Comparison of ENCODE assay signal across 8 mouse cellular contexts in the genomic region with DNA sequence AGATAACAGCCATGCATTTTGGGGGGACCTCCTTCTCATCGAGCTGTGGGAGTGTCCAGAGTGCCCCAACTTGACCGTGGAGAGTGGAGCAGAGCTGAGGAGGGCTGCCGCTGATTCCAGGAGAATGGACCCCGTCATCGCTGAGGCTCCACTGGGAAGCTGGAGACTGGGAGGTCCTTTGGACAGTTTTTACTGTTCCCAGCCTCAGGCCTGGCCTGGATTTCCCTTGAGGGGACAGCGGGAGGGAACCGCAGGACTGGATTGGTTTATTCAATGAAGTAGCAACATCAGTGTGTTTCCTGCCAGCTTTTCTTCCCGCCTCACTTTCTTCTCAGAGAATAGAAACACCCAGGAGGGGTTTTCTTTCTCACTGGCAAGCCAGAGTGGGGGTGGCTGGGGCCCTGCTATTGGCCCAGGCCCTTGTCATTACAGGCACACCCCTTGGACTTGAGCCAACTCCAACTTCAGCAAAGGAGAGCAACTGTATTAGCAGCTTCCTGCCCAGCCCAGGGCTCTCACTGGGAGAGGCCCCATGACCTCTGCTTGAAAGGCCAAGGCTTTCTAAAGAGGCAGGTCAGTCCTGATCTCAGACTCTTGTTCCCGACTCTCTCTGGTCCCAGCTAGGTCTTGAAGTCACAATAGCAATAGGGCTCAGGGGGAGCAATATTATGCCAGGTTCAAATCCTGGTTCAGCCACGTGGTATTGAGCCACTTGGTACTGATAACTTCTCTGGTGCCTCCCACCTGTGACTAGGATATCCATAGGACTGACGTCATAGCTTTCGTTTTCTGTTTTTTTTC. TPM values are rescaled to one million over a fixed set of nuclear protein-coding genes. Genes with fewer than 3 reads are reported as not detected.
DNase-seq lines count a peak whose midpoint lies in the region; ATAC-seq and TF ChIP-seq lines count a peak whose summit lies in the region.

No protein-coding gene starts in this region.

- DNase-seq in A20 (ENCODE audit: low read depth, low spot score): peak; percentile 40
- peak; percentile 69 for DNase-seq in adrenal gland, adult 8-10 months
- DNase-seq in heart, adult 9 months (ENCODE audit: low spot score in 2 of 2): peak; percentile 96
- DNase-seq in kidney, adult 9 months: peak; percentile 89

- no peaks in the 10 kb centered on the region for H3K9me3 ChIP-seq in embryonic facial prominence, embryonic 13.5 days
- H3K9me3 ChIP-seq in limb, embryonic 12.5 days: no peaks in the 10 kb centered on the region
- H3K9me3 ChIP-seq in midbrain, embryonic 12.5 days: no peaks in the 10 kb centered on the region

- H3K4me1 ChIP-seq in embryonic facial prominence, embryonic 13.5 days: peaks cover 39% of the 10 kb centered on the region
- H3K4me1 ChIP-seq in limb, embryonic 12.5 days (replicated peaks): peaks cover 29% of the 10 kb centered on the region
- peaks cover 31% of the 10 kb centered on the region for H3K4me1 ChIP-seq in midbrain, embryonic 12.5 days
- peaks cover 14% of the 10 kb centered on the region; the same call in 1 of the 2 replicates for H3K4me1 ChIP-seq in small intestine, adult 2 months (ENCODE audit: control insufficient read depth, insufficient read depth, insufficient read length, low read length)

- ATAC-seq in embryonic facial prominence, embryonic 13.5 days (ENCODE audit: insufficient number of reproducible peaks, insufficient read depth, low FRiP score, low TSS enrichment, low read depth): peak; percentile 83
- ATAC-seq in limb, embryonic 12.5 days (ENCODE audit: insufficient number of reproducible peaks, insufficient read depth, low FRiP score, low TSS enrichment, low read depth): peak; percentile 88
- ATAC-seq in midbrain, embryonic 12.5 days (ENCODE audit: low FRiP score, low read depth): peak; percentile 93

- no peak for TF ChIP-seq CTCF in small intestine, adult 2 months (IDR thresholded peaks at IDR 0.05; ENCODE audit: extremely low read depth, insufficient read length, insufficient replicate concordance, low read depth, low read length)

- WGBS in embryonic facial prominence, embryonic 13.5 days: 10% methylated on average over 12 of the region's 12 CpGs
- 14% methylated on average over 12 of the region's 12 CpGs for WGBS in limb, embryonic 12.5 days
- WGBS in midbrain, embryonic 12.5 days: 14% methylated on average over 12 of the region's 12 CpGs
- WGBS in small intestine, adult 2 months: 5% methylated on average over 12 of the region's 12 CpGs

- peak overlapping the region; percentile 37; the same call in 1 of the 2 replicates for H3K9ac ChIP-seq in embryonic facial prominence, embryonic 13.5 days
- H3K9ac ChIP-seq in limb, embryonic 12.5 days (replicated peaks): no peak overlapping the region; the same call in 1 of the 2 replicates
- H3K9ac ChIP-seq in midbrain, embryonic 12.5 days (replicated peaks): no peak overlapping the region

- H3K4me3 ChIP-seq in embryonic facial prominence, embryonic 13.5 days: no peak overlapping the region
- H3K4me3 ChIP-seq in limb, embryonic 12.5 days (replicated peaks): no peak overlapping the region
- H3K4me3 ChIP-seq in midbrain, embryonic 12.5 days: no peak overlapping the region
- H3K4me3 ChIP-seq in small intestine, adult 2 months (ENCODE audit: low read depth, low read length): peak overlapping the region; percentile 2; the same call in 1 of the 2 replicates

- H3K27me3 ChIP-seq in embryonic facial prominence, embryonic 13.5 days: no peaks in the 10 kb centered on the region
- peaks cover 3% of the 10 kb centered on the region; the same call in 1 of the 2 replicates for H3K27me3 ChIP-seq in limb, embryonic 12.5 days
- H3K27me3 ChIP-seq in midbrain, embryonic 12.5 days: peaks cover 8% of the 10 kb centered on the region; the same call in 1 of the 2 replicates
- H3K27me3 ChIP-seq in small intestine, adult 2 months (ENCODE audit: control insufficient read depth, insufficient read depth, low read length): no peaks in the 10 kb centered on the region

- H3K4me2 ChIP-seq in embryonic facial prominence, embryonic 13.5 days: peak overlapping the region; percentile 43
- peak overlapping the region; percentile 34 for H3K4me2 ChIP-seq in limb, embryonic 12.5 days
- peak overlapping the region; percentile 16; the same call in 1 of the 2 replicates for H3K4me2 ChIP-seq in midbrain, embryonic 12.5 days (replicated peaks)

- H3K36me3 ChIP-seq in embryonic facial prominence, embryonic 13.5 days: no peaks in the 10 kb centered on the region
- H3K36me3 ChIP-seq in limb, embryonic 12.5 days: no peaks in the 10 kb centered on the region
- no peaks in the 10 kb centered on the region for H3K36me3 ChIP-seq in midbrain, embryonic 12.5 days
- no peaks in the 10 kb centered on the region for H3K36me3 ChIP-seq in small intestine, adult 2 months (ENCODE audit: control insufficient read depth, insufficient read depth, low read length)

- peak overlapping the region; percentile 87 for H3K27ac ChIP-seq in embryonic facial prominence, embryonic 13.5 days
- H3K27ac ChIP-seq in limb, embryonic 12.5 days: peak overlapping the region; percentile 93
- H3K27ac ChIP-seq in midbrain, embryonic 12.5 days (replicated peaks): peak overlapping the region; percentile 82
- H3K27ac ChIP-seq in small intestine, adult 2 months (ENCODE audit: insufficient read depth, low read depth, low read length): peak overlapping the region; percentile 73

- TF ChIP-seq POLR2A in small intestine, adult 2 months (IDR thresholded peaks at IDR 0.05; ENCODE audit: low read depth, low read length): no peak; the same call in 1 of the 2 replicates

RNA-seq across cellular contexts. Expression of gene 1600014C23Rik, which starts 33.3 kb away (rescaled TPM):
- not detected for total RNA-seq in adrenal gland, adult 8-10 months (2022)
- polyA plus RNA-seq in embryonic facial prominence, embryonic 13.5 days (2015; fragmentation: Nextera tagmentation; extraction: Ambion mirVana): not detected in 2 replicates
- polyA plus RNA-seq in limb, embryonic 12.5 days (2016; fragmentation: Nextera tagmentation; extraction: Ambion mirVana): not detected in 2 replicates
- not detected in 2 replicates for polyA plus RNA-seq in midbrain, embryonic 12.5 days (2016; fragmentation: Nextera tagmentation; extraction: Ambion mirVana)
- not detected in 2 replicates for polyA plus RNA-seq in small intestine, adult 2 months (2012; rRNA removed)

Comparison
In these comparisons a context has a peak if more than half of its experiments do, and no peak if none do; other contexts are left out.
1. DNase-seq: peak in every context shown above with its lines; median percentile 96 in heart, adult 9 months; 89 in kidney, adult 9 months; 69 in adrenal gland, adult 8-10 months; 40 in A20.